Mouse (Mus musculus): ENCODE data around the gene Abcb1a.

GRCm38 (mm10) chr5:8772866-8773265 is 113.0 kb downstream of the Abcb1a start:
- no peak for TF ChIP-seq CHD2 (IDR thresholded peaks at IDR 0.05; ENCODE audit: low read depth, low read length)
- TF ChIP-seq HCFC1 (IDR thresholded peaks at IDR 0.05; ENCODE audit: borderline replicate concordance, insufficient read depth, low read length) = no peak

Data from ES-E14 (cell line).